Mouse (Mus musculus) liver, embryonic 16.5 days (tissue): ENCODE measurements at regions not wholly inside any gene's neighbourhood (a gene's known extent, or its start where the extent isn't known, plus 50 kb on each side); places are given as distances from the start of the nearest gene placed in this dataset.

Experiments used
- ATAC-seq: fragments of 200-750 bp; cut with Nextera tagmentation; 2 replicates; pipeline ENCODE4 v1.8.0; 2017; ENCODE audit warnings: low read depth, mild to moderate bottlenecking, moderate number of reproducible peaks, moderate library complexity
- H3K27ac ChIP-seq: fragments of 300-500 bp; sonication (generic); 2 replicates; pipeline ENCODE4 v1.5.1; 2014; ENCODE audit warnings: mild to moderate bottlenecking, low read length
- H3K27me3 ChIP-seq: fragments of 300-500 bp; sonication (generic); 2 replicates; pipeline ENCODE4 v1.6.1; 2014; ENCODE audit warnings: low read depth, low read length, mixed read lengths; ENCODE audit not compliant: control insufficient read depth, insufficient read depth
- H3K36me3 ChIP-seq: fragments of 300-500 bp; sonication (generic); 2 replicates; pipeline ENCODE4 v1.6.1; 2014; ENCODE audit warnings: mild to moderate bottlenecking; ENCODE audit not compliant: control insufficient read depth, insufficient read depth
- H3K4me1 ChIP-seq: fragments of 300-500 bp; sonication (generic); 2 replicates; pipeline ENCODE4 v1.6.1; 2014; ENCODE audit warnings: low read depth, low read length, mixed read lengths; ENCODE audit not compliant: control insufficient read depth
- H3K4me2 ChIP-seq: fragments of 300-500 bp; sonication (generic); 2 replicates; pipeline ENCODE4 v1.6.1; 2014; ENCODE audit warnings: low read depth, low read length, mixed read lengths
- H3K4me3 ChIP-seq: fragments of 300-500 bp; sonication (generic); 2 replicates; pipeline ENCODE4 v1.5.1; 2014; ENCODE audit warnings: low read depth, mild to moderate bottlenecking, low read length
- H3K9ac ChIP-seq: fragments of 300-500 bp; sonication (generic); 2 replicates; pipeline ENCODE4 v1.6.1; 2014; ENCODE audit warnings: low read depth, low read length
- H3K9me3 ChIP-seq: fragments of 300-500 bp; sonication (generic); replicated peaks from 2 replicates; pipeline ENCODE4 v1.6.1; 2016; ENCODE audit warnings: low read length; ENCODE audit not compliant: control insufficient read depth
- WGBS: fragments of 180-500 bp; shearing (Covaris S2); extraction: QIAGEN DNeasy Blood & Tissue Kit; methylation state at CpG from one replicate; pipeline ENCODE4 v1.1.7; 2014; ENCODE audit not compliant: insufficient replicate concordance; 5-methylcytosine and 5-hydroxymethylcytosine counted together

DNA sequence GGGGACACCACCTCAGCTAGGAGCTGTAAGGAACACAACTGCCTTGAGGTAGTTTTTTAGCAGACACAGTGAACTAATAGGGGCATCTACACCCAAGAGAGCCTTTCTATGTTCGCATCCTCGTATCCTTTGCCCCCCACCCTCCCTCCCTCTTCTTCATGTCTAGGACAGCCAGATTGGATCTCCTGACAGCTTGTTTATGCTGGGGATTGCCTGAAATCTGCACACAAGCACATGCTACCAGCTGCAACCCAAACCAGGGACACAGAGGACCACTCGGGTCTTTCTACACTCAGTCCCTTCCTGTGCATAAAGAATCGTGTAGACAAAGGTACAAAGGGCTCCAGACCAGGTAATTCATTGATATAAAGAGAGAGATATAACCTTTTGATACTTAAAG, 159.3 kb downstream of the Gipc2 start:
- H3K27ac ChIP-seq = no peak overlapping the region
- no peaks in the 10 kb centered on the region for H3K27me3 ChIP-seq
- no peak for ATAC-seq
- H3K36me3 ChIP-seq = no peaks in the 10 kb centered on the region
- H3K9ac ChIP-seq = no peak overlapping the region
- H3K4me3 ChIP-seq = no peak overlapping the region
- no peak overlapping the region for H3K4me2 ChIP-seq
- no peaks in the 10 kb centered on the region for H3K9me3 ChIP-seq
- H3K4me1 ChIP-seq = no peaks in the 10 kb centered on the region
- whole genome bisulfite sequencing = 51% methylated on average over 4 of the region's 4 CpGs

DNA sequence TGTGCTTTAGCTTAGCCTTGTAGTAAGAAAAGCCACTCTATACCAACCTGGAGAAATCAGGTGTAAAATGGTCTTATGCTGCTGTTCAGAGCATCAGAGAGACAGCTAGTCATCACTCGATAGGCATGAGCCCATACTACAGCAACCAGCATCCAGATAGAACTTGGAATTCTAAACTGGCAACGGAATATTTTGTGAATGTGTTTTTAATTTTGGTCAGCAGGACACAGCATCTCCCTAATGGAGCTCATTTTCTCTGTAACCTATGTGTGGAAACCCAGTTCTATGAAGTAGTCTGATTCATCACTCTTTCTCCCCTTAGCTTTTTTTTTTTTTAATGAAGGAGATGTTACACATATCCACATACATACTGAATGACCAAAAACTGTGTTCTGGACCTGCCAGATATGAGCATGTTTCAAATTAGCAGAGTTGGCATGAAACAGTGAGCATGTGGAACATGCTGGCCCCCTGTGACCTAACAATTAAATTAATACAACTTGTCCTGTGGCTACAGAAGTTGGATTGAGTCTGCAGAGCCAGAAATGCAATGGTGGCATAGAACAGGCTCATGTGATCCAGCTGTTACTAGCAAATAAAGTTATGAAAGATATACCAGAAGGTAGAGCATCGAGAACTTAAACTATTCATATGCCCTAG, 160.5 kb downstream of the Gipc2 start:
- no peak overlapping the region for H3K27ac ChIP-seq
- 51% methylated on average over 3 of the region's 3 CpGs for WGBS

DNA sequence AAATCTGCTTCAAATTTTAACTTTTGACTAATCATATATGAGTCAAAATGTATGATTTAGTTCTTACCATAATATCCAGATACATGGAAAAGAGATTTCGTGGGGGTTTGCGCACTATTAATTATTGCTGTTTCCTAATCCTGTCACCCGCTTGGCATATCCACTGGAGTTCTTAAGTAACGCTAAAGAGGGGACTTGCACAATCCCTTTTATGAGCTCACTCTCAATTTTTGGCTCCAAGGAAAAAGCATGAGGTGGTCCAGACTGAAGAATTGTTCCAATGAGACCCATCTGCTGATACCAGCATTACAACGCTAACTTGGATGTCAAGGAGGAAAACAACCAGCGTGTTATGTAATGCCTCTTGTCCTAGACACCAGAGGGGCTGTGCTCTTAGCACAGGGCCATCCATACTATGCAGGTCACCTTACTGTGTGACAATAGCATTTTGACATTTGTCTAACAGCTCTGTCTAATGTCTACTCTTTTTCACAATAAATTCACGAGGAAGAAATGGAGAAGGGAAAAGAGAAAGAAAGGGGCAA, 161.5 kb downstream of the Gipc2 start:
- no peaks in the 10 kb centered on the region for H3K4me1 ChIP-seq
- WGBS = 68% methylated on average over 7 of the region's 7 CpGs
- H3K4me3 ChIP-seq = no peak overlapping the region
- H3K9ac ChIP-seq = no peak overlapping the region
- H3K36me3 ChIP-seq = no peaks in the 10 kb centered on the region
- ATAC-seq = no peak
- H3K4me2 ChIP-seq = no peak overlapping the region
- H3K27ac ChIP-seq = no peak overlapping the region
- H3K27me3 ChIP-seq = no peaks in the 10 kb centered on the region
- H3K9me3 ChIP-seq = no peaks in the 10 kb centered on the region

More for the DNA sequence above, 160.5 kb downstream of the Gipc2 start:
- Histone ChIP-seq H3K4me2 (no peak overlapping the region), H3K9ac (no peak overlapping the region), H3K36me3 (no peaks in the 10 kb centered on the region), H3K9me3 (no peaks in the 10 kb centered on the region), H3K4me3 (no peak overlapping the region), H3K4me1 (no peaks in the 10 kb centered on the region), H3K27me3 (no peaks in the 10 kb centered on the region)
- ATAC-seq = no peak

DNA sequence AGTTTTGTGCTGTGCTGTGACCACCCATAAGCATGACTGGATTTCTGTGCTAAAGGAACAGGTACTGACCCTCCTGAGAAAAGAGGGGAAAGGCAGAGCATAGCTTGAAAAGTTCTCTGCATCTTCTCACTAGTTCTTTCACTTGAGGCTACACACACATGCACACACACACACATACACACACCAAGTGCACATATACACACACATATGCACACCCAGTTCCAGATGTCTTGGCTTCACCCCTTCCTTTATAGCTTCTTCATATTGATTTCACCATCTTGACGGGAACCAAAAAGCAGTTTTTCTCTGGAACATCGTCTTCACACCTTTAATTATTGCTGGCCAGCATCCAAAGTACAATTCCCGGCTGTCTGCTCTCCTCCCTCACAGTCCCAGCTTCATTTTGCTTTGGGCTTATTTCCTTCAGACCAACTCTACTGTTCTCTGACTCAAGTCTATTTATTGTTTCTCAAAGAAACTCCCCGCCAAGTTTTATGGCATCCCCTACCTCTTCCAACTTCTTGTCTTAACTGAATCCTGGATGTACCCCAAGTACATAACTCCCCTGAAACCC, 160.2 kb upstream of the Ptgfr start:
- 55% methylated on average over 4 of the region's 4 CpGs for WGBS
- no peak overlapping the region for H3K4me3 ChIP-seq
- no peaks in the 10 kb centered on the region for H3K4me1 ChIP-seq
- H3K4me2 ChIP-seq = no peak overlapping the region
- no peak overlapping the region for H3K27ac ChIP-seq
- no peak overlapping the region for H3K9ac ChIP-seq
- ATAC-seq = no peak
- no peaks in the 10 kb centered on the region for H3K27me3 ChIP-seq
- no peaks in the 10 kb centered on the region for H3K9me3 ChIP-seq
- H3K36me3 ChIP-seq = no peaks in the 10 kb centered on the region

DNA sequence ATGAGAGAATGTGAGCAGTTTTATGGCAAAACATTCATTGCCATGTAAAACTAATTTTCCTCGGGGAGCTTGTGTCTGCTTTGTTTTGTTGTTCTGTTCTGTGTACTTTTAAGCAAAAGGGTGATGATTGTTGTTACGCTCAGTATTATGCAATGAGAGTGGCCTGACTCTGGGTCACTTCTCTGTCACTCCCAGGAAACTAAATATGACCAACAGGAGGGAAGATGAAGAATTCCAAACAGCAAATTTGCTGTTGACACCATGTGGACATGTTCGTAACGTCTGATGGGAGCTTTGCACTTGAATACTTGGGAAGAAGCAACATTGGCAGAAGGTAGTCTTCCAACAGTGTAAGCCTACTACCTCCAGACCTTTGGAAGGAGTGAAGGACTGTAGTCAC, 159.7 kb upstream of the Ptgfr start:
- Histone ChIP-seq H3K27ac (no peak overlapping the region), H3K27me3 (no peaks in the 10 kb centered on the region), H3K4me1 (no peaks in the 10 kb centered on the region), H3K9me3 (no peaks in the 10 kb centered on the region), H3K4me3 (no peak overlapping the region), H3K36me3 (no peaks in the 10 kb centered on the region), H3K4me2 (no peak overlapping the region), H3K9ac (no peak overlapping the region)
- WGBS = 55% methylated on average over 4 of the region's 4 CpGs
- no peak for ATAC-seq

DNA sequence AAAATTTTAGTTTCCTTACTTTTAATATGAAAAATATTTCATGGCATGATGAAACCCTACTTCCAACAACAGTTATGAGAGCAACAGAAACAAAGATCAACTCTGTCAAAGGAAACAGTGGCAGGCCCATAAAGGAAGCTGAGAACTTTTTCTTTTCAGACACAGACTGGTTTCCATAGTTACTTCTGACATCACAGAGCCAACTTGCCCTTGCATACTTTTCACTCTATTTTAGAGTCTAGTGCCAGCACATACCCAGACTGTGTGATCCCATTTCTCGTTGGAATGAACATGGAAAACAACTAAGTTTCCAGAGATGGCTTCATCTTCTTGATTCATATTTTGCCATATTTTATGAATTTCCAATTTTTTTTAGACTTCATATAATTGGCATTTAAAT, 150.8 kb upstream of the Ptgfr start:
- Histone ChIP-seq H3K4me2 (no peak overlapping the region), H3K4me1 (no peaks in the 10 kb centered on the region), H3K27ac (no peak overlapping the region), H3K4me3 (no peak overlapping the region), H3K27me3 (no peaks in the 10 kb centered on the region), H3K36me3 (no peaks in the 10 kb centered on the region), H3K9me3 (no peaks in the 10 kb centered on the region), H3K9ac (no peak overlapping the region)
- no peak for ATAC-seq
- 33% methylated on average over 1 of the region's 1 CpGs for WGBS

DNA sequence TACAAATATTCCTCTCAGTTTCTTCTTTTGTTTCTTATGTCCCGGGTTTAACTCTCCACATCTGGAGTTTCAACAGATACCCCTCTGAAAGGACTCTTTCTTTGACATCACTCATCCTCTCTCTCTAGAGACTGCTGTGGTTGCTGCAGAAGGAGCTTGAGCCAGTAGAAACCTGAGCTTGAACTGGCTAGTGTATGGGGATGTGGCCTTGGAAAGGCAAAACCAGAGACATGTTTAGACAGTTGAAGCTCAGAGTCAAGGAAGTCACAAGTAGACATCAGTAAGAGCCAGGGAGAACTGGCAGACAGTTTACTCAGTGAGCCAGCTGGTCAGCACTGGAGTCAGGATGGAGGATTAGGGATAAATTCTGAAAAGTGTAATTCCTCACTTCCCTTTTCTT, 140.7 kb upstream of the Ptgfr start:
- H3K4me3 ChIP-seq = no peak overlapping the region
- WGBS = 37% methylated on average over 1 of the region's 1 CpGs
- H3K9ac ChIP-seq = no peak overlapping the region
- no peaks in the 10 kb centered on the region for H3K27me3 ChIP-seq
- ATAC-seq = no peak
- no peaks in the 10 kb centered on the region for H3K36me3 ChIP-seq
- H3K27ac ChIP-seq = no peak overlapping the region
- no peaks in the 10 kb centered on the region for H3K4me1 ChIP-seq
- no peaks in the 10 kb centered on the region for H3K9me3 ChIP-seq
- no peak overlapping the region for H3K4me2 ChIP-seq

DNA sequence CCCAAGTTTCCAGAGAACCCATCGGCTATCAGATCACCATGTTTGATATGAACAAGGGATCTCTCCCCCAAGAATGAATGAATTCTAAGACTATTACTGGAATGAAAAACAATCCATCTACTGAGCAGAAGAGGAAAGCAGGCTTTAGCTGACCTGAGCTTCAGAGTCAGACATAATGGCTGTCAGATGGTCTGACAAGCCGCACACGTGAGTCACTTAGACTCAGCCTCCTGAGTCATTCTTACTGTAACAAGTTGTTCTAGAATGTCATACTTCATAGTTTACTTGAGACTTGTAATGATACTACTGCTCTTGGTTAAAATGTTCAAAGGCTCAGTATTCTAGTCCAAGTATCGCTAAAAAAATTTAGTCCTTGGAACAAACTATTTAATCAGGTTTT, 140.2 kb upstream of the Ptgfr start:
- Histone ChIP-seq H3K4me2 (no peak overlapping the region), H3K9ac (no peak overlapping the region), H3K4me1 (no peaks in the 10 kb centered on the region), H3K36me3 (no peaks in the 10 kb centered on the region), H3K27me3 (no peaks in the 10 kb centered on the region), H3K4me3 (no peak overlapping the region), H3K9me3 (no peaks in the 10 kb centered on the region), H3K27ac (no peak overlapping the region)
- 75% methylated on average over 4 of the region's 4 CpGs for WGBS
- ATAC-seq = no peak

DNA sequence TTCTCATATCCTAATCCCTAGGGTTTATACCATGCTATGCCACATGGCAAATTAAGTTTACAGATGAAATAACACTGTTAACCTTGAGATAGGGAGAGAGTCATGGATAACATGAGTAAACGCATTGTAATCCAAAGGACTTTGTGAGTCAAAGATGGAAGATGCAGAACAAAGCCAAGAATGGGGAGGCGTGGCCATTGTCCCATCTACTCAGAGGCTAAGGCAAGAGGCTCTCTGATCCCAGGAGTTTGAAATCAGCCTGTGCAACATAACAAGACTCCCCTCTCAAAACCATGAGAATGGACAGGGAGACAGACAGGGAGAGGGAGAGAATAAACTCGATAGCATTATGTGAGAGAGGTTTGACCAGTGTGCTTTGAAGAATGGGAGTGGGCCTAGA, 112.4 kb upstream of the Ptgfr start:
- no peak for ATAC-seq
- Histone ChIP-seq H3K4me2 (no peak overlapping the region), H3K27me3 (no peaks in the 10 kb centered on the region), H3K9ac (no peak overlapping the region), H3K4me1 (no peaks in the 10 kb centered on the region), H3K9me3 (no peaks in the 10 kb centered on the region), H3K27ac (no peak overlapping the region), H3K4me3 (no peak overlapping the region), H3K36me3 (no peaks in the 10 kb centered on the region)
- WGBS = 44% methylated on average over 3 of the region's 3 CpGs
